Mouse (Mus musculus): ENCODE data around the gene Pkp1. TPM values are rescaled to one million over a fixed set of nuclear protein-coding genes. Genes with fewer than 3 reads are reported as not detected.

The Pkp1 gene
- polyA plus RNA-seq, 1 experiment, result 6.4 TPM

- H3K27me3 ChIP-seq (ENCODE audit: control insufficient read depth, insufficient read depth, insufficient read length), result no peaks in the 10 kb centered on the region
- TF ChIP-seq MYOD1 (IDR thresholded peaks at IDR 0.05; ENCODE audit: control insufficient read depth, insufficient read length, low read depth) (no peak), MAX (IDR thresholded peaks at IDR 0.05) (no peak), CTCF (IDR thresholded peaks at IDR 0.05; ENCODE audit: control insufficient read depth, insufficient read depth, insufficient read length) (peak; percentile 21)
- no peaks in the 10 kb centered on the region for H3K79me2 ChIP-seq (ENCODE audit: control insufficient read depth, insufficient read depth)
- H3K79me3 ChIP-seq (ENCODE audit: low read depth), result no peaks in the 10 kb centered on the region
- no peaks in the 10 kb centered on the region for H3K36me3 ChIP-seq (ENCODE audit: control insufficient read depth, insufficient read depth)
- H3K4me3 ChIP-seq (ENCODE audit: insufficient read depth, poor library complexity, severe bottlenecking), result no peak overlapping the region
- no peak overlapping the region for H3ac ChIP-seq (ENCODE audit: control insufficient read depth, insufficient read length, low read depth)
These were observed 84.7 kb downstream of the Pkp1 start for GRCm38 (mm10) chr1:135834206-135834859.

GRCm38 (mm10) chr1:135828918-135829317 lies 90.1 kb downstream of the Pkp1 start:
- TF ChIP-seq CTCF (IDR thresholded peaks at IDR 0.05; ENCODE audit: control insufficient read depth, insufficient read depth, insufficient read length) (peak; percentile 50), USF1 (IDR thresholded peaks at IDR 0.05; ENCODE audit: low read depth) (no peak)
- Histone ChIP-seq H3K79me3 (ENCODE audit: low read depth) (no peaks in the 10 kb centered on the region), H3K27me3 (ENCODE audit: control insufficient read depth, insufficient read depth, insufficient read length) (no peaks in the 10 kb centered on the region), H3K4me3 (ENCODE audit: insufficient read depth, poor library complexity, severe bottlenecking) (no peak overlapping the region), H3K36me3 (ENCODE audit: control insufficient read depth, insufficient read depth) (no peaks in the 10 kb centered on the region), H3K79me2 (ENCODE audit: control insufficient read depth, insufficient read depth) (no peaks in the 10 kb centered on the region), H3ac (ENCODE audit: control insufficient read depth, insufficient read length, low read depth) (no peak overlapping the region)

- Histone ChIP-seq H3K79me2 (ENCODE audit: control insufficient read depth, insufficient read depth) (no peaks in the 10 kb centered on the region), H3K4me3 (ENCODE audit: insufficient read depth, poor library complexity, severe bottlenecking) (no peak overlapping the region), H3K79me3 (ENCODE audit: low read depth) (no peaks in the 10 kb centered on the region), H3K36me3 (ENCODE audit: control insufficient read depth, insufficient read depth) (no peaks in the 10 kb centered on the region), H3K27me3 (ENCODE audit: control insufficient read depth, insufficient read depth, insufficient read length) (no peaks in the 10 kb centered on the region), H3ac (ENCODE audit: control insufficient read depth, insufficient read length, low read depth) (no peak overlapping the region)
- TF ChIP-seq FOSL1 (IDR thresholded peaks at IDR 0.05; ENCODE audit: insufficient read depth, low read length, poor library complexity, severe bottlenecking) (no peak), MYOD1 (IDR thresholded peaks at IDR 0.05; ENCODE audit: control insufficient read depth, insufficient read length, low read depth) (no peak), MYOG (IDR thresholded peaks at IDR 0.05; ENCODE audit: control insufficient read depth, extremely low read depth, insufficient read length) (no peak), USF1 (IDR thresholded peaks at IDR 0.05; ENCODE audit: low read depth) (no peak), CEBPB (IDR thresholded peaks at IDR 0.05; ENCODE audit: low read depth) (no peak), CTCF (IDR thresholded peaks at IDR 0.05; ENCODE audit: control insufficient read depth, insufficient read depth, insufficient read length) (no peak), MAX (IDR thresholded peaks at IDR 0.05) (no peak)
These were observed 97.2 kb downstream of the Pkp1 start for GRCm38 (mm10) chr1:135821780-135822179.

Other genes starting within 250 kb of the Pkp1 start
- gene Csrp1, start 199.1 kb downstream of the Pkp1 start, polyA plus RNA-seq (2012; fragmentation: generic; extraction: Trizol), result 427 TPM
- 318 TPM for gene Phlda3, start 153.1 kb downstream of the Pkp1 start, polyA plus RNA-seq (2012; fragmentation: generic; extraction: Trizol)
- gene Tnni1, start 139.8 kb downstream of the Pkp1 start, polyA plus RNA-seq (2012; fragmentation: generic; extraction: Trizol), result 44.6 TPM
- 0.48 TPM for gene Lad1, start 100.6 kb downstream of the Pkp1 start, polyA plus RNA-seq (2012; fragmentation: generic; extraction: Trizol)
- gene Tnnt2, start 82.9 kb downstream of the Pkp1 start, polyA plus RNA-seq (2012; fragmentation: generic; extraction: Trizol), result 167 TPM
- gene Igfn1, start 87.1 kb upstream of the Pkp1 start, polyA plus RNA-seq (2012; fragmentation: generic; extraction: Trizol), result 0.06 TPM
- gene Tmem9, start 88.9 kb upstream of the Pkp1 start, polyA plus RNA-seq (2012; fragmentation: generic; extraction: Trizol), result 60.3 TPM
- not detected for gene Ascl5, start 131.6 kb upstream of the Pkp1 start, polyA plus RNA-seq (2012; fragmentation: generic; extraction: Trizol)
- gene Cacna1s, start 133.5 kb upstream of the Pkp1 start, polyA plus RNA-seq (2012; fragmentation: generic; extraction: Trizol), result 0.23 TPM
- gene Kif21b, start 212.2 kb upstream of the Pkp1 start, polyA plus RNA-seq (2012; fragmentation: generic; extraction: Trizol), result 0.66 TPM